ENCODE assay signal across 9 mouse cellular contexts in genomic region chr17:36866719-36867527, GRCm38 (mm10). TPM values are rescaled to one million over a fixed set of nuclear protein-coding genes. Genes with fewer than 3 reads are reported as not detected.
DNase-seq lines count a peak whose midpoint lies in the region; ATAC-seq lines count a peak whose summit lies in the region.
"Had no signal": no experiment of that assay in that cellular context is flagged by ENCODE, and none has a peak within 500 bp of the region (broad histone marks: within the 10 kb centered on the region; RNA-seq: fewer than 3 reads in every experiment).

Gene Trim15 (minus strand): TSS chr17:36867210.

- H3K27me3 ChIP-seq in heart, embryonic 11.5 days (ENCODE audit: control insufficient read depth, insufficient read depth, low read length): peaks cover 39% of the 10 kb centered on the region
- H3K27me3 ChIP-seq in embryonic facial prominence, embryonic 14.5 days (replicated peaks; ENCODE audit: control insufficient read depth, insufficient read depth, low read length): peaks cover 19% of the 10 kb centered on the region
- peaks cover 22% of the 10 kb centered on the region for H3K27me3 ChIP-seq in midbrain, embryonic 13.5 days

- intact Hi-C loops in heart, postnatal 25 days (cut with DNase I): no loop called here

- no peaks in the 10 kb centered on the region for H3K36me3 ChIP-seq in heart, embryonic 11.5 days (ENCODE audit: control insufficient read depth, insufficient read depth, low read length)
- no peaks in the 10 kb centered on the region for H3K36me3 ChIP-seq in embryonic facial prominence, embryonic 14.5 days (ENCODE audit: control insufficient read depth, insufficient read depth, low read length)
- no peaks in the 10 kb centered on the region for H3K36me3 ChIP-seq in midbrain, embryonic 13.5 days

- peak within 1 kb of the TSS; percentile 21 for H3K4me3 ChIP-seq in heart, embryonic 11.5 days (ENCODE audit: low read depth, low read length)
- no peak within 1 kb of the TSS for H3K4me3 ChIP-seq in embryonic facial prominence, embryonic 14.5 days (ENCODE audit: low read depth, low read length)
- H3K4me3 ChIP-seq in midbrain, embryonic 13.5 days (replicated peaks): peak within 1 kb of the TSS; percentile 27

- H3K4me1 ChIP-seq in heart, embryonic 11.5 days (ENCODE audit: control insufficient read depth, insufficient read depth, low read length): peaks cover 3% of the 10 kb centered on the region; the same call in 1 of the 2 replicates
- H3K4me1 ChIP-seq in embryonic facial prominence, embryonic 14.5 days (ENCODE audit: control insufficient read depth, insufficient read depth, low read length): no peaks in the 10 kb centered on the region
- peaks cover 7% of the 10 kb centered on the region for H3K4me1 ChIP-seq in midbrain, embryonic 13.5 days (replicated peaks)

- no peak within 1 kb of the TSS for H3K27ac ChIP-seq in heart, embryonic 11.5 days (ENCODE audit: low read depth, low read length)
- no peak within 1 kb of the TSS for H3K27ac ChIP-seq in embryonic facial prominence, embryonic 14.5 days (replicated peaks; ENCODE audit: low read depth, low read length)
- no peak within 1 kb of the TSS for H3K27ac ChIP-seq in midbrain, embryonic 13.5 days

- peak; percentile 70 for ATAC-seq in heart, embryonic 11.5 days (replicated peaks; ENCODE audit: insufficient number of reproducible peaks, low FRiP score, low TSS enrichment)
- ATAC-seq in embryonic facial prominence, embryonic 14.5 days (ENCODE audit: low read depth): no peak
- ATAC-seq in midbrain, embryonic 13.5 days: peak; percentile 62; the same call in 1 of the 2 replicates

- H3K4me2 ChIP-seq in heart, embryonic 11.5 days: peak within 1 kb of the TSS; percentile 52
- peak within 1 kb of the TSS; percentile 38 for H3K4me2 ChIP-seq in embryonic facial prominence, embryonic 14.5 days (ENCODE audit: low read depth, low read length)
- H3K4me2 ChIP-seq in midbrain, embryonic 13.5 days (replicated peaks): peak within 1 kb of the TSS; percentile 50

- 12% methylated on average over 29 of the region's 29 CpGs for WGBS in heart, embryonic 11.5 days (ENCODE audit: insufficient replicate concordance)
- WGBS in embryonic facial prominence, embryonic 14.5 days: 15% methylated on average over 27 of the region's 29 CpGs
- 13% methylated on average over 29 of the region's 29 CpGs for WGBS in midbrain, embryonic 13.5 days

- no peaks in the 10 kb centered on the region for H3K9me3 ChIP-seq in heart, embryonic 11.5 days (replicated peaks; ENCODE audit: control insufficient read depth, low read length)
- H3K9me3 ChIP-seq in embryonic facial prominence, embryonic 14.5 days (ENCODE audit: control insufficient read depth, low read length): no peaks in the 10 kb centered on the region
- H3K9me3 ChIP-seq in midbrain, embryonic 13.5 days: no peaks in the 10 kb centered on the region

- H3K9ac ChIP-seq in heart, embryonic 11.5 days (ENCODE audit: low read depth, low read length): peak within 1 kb of the TSS; percentile 4; the same call in 1 of the 2 replicates
- no peak within 1 kb of the TSS for H3K9ac ChIP-seq in embryonic facial prominence, embryonic 14.5 days (ENCODE audit: low read depth, low read length)
- H3K9ac ChIP-seq in midbrain, embryonic 13.5 days (replicated peaks): no peak within 1 kb of the TSS; the same call in 1 of the 2 replicates

- no peak for DNase-seq in heart, postnatal 25 days (ENCODE audit: low spot score)
- no peak for DNase-seq in embryonic facial prominence, embryonic 14.5 days (ENCODE audit: low spot score)
- DNase-seq in kidney, adult 9 months: peak; percentile 33
- no peak for DNase-seq in ovary, postnatal 36 days (ENCODE audit: low spot score)
- no peak for DNase-seq in left cerebral cortex, adult 9 months (ENCODE audit: low spot score in 2 of 2)
- DNase-seq in frontal cortex, postnatal 10 days (ENCODE audit: low spot score in 2 of 2): no peak

RNA-seq across cellular contexts. Expression of gene Trim15, which starts in this region (rescaled TPM):
- 0.31 and 0.39 TPM in 2 replicates for polyA plus RNA-seq in heart, embryonic 11.5 days (2014; fragmentation: Nextera tagmentation; extraction: Ambion mirVana)
- not detected for total RNA-seq in heart, postnatal 25 days (2021)
- 0.10 and 0.15 TPM in 2 replicates for polyA plus RNA-seq in embryonic facial prominence, embryonic 14.5 days (2014; fragmentation: Nextera tagmentation; extraction: Ambion mirVana)
- polyA plus RNA-seq in midbrain, embryonic 13.5 days (2015; fragmentation: Nextera tagmentation; extraction: Ambion mirVana): 0.22 and 0.58 TPM in 2 replicates
- total RNA-seq: hematopoietic stem cell, adult 5-6 weeks had no signal

Comparison
In these comparisons a context has a peak if more than half of its experiments do, and no peak if none do; other contexts are left out.
1. Peak in ATAC-seq, H3K4me3 ChIP-seq, H3K9ac ChIP-seq and H3K4me2 ChIP-seq in heart, embryonic 11.5 days; RNA of the gene not detected or under 1 TPM.
2. Peak in ATAC-seq, H3K4me3 ChIP-seq and H3K4me2 ChIP-seq in midbrain, embryonic 13.5 days; RNA of the gene not detected or under 1 TPM.